Mouse (Mus musculus) hindbrain, postnatal 0 days (tissue): Measurements from ENCODE around the gene Mfsd11. TPM values are rescaled to one million over a fixed set of nuclear protein-coding genes. Genes with fewer than 3 reads are reported as not detected.
"Not testable (repeated sequence)": the region's sequence is repeated elsewhere in the genome, so short reads cannot be mapped to it uniquely, and the experiment has no call there.

Experiments
- ATAC-seq: fragments of 200-750 bp; cut with Nextera tagmentation; 2 replicates; pipeline ENCODE4 v1.8.0; 2017; ENCODE audit warnings: mild to moderate bottlenecking, moderate TSS enrichment, moderate library complexity
- DNase-seq: peaks from one replicate; pipeline ENCODE4 v3.0.0-alpha.2; 2015; ENCODE audit warnings: low spot score
- H3K27ac ChIP-seq: fragments of 300-500 bp; sonication (generic); 2 replicates; pipeline ENCODE4 v1.5.1; 2014; ENCODE audit warnings: mild to moderate bottlenecking
- H3K27me3 ChIP-seq: fragments of 300-500 bp; sonication (generic); 2 replicates; pipeline ENCODE4 v1.6.1; 2014; ENCODE audit warnings: low read length, mixed read lengths; ENCODE audit not compliant: insufficient read depth
- H3K36me3 ChIP-seq: fragments of 300-500 bp; sonication (generic); 2 replicates; pipeline ENCODE4 v1.6.1; 2014; ENCODE audit warnings: low read length, mixed read lengths; ENCODE audit not compliant: insufficient read depth
- H3K4me1 ChIP-seq: fragments of 300-500 bp; sonication (generic); 2 replicates; pipeline ENCODE4 v1.6.1; 2014; ENCODE audit warnings: antibody characterized with exemption, low read length, mixed read lengths; ENCODE audit not compliant: insufficient read depth
- H3K4me2 ChIP-seq: fragments of 300-500 bp; sonication (generic); 2 replicates; pipeline ENCODE4 v1.6.1; 2014; ENCODE audit warnings: low read depth, mild to moderate bottlenecking, low read length, moderate library complexity, mixed read lengths
- H3K4me3 ChIP-seq: fragments of 300-500 bp; sonication (generic); 2 replicates; pipeline ENCODE4 v1.5.1; 2014; ENCODE audit warnings: low read length
- H3K9ac ChIP-seq: fragments of 300-500 bp; sonication (generic); replicated peaks from 2 replicates; pipeline ENCODE4 v1.6.1; 2014; ENCODE audit warnings: mild to moderate bottlenecking, low read length, moderate library complexity, mixed read lengths
- H3K9me3 ChIP-seq: fragments of 300-500 bp; sonication (generic); 2 replicates; pipeline ENCODE4 v1.6.1; 2016; ENCODE audit warnings: low read length, mixed read lengths
- CTCF ChIP-seq: IDR thresholded peaks from 2 replicates; pipeline ENCODE4 v1.5.1; 2016; ENCODE audit warnings: antibody characterized with exemption, control low read depth, low read depth
- WGBS: fragments of 180-500 bp; shearing (Covaris S2); extraction: QIAGEN DNeasy Blood & Tissue Kit; methylation state at CpG from one replicate; pipeline ENCODE4 v1.1.7; 2014; 5-methylcytosine and 5-hydroxymethylcytosine counted together
- polyA plus RNA-seq: library from polyadenylated mRNA; unstranded; fragments of >200 nt; fragmentation: Nextera tagmentation; extraction: Ambion mirVana; gene quantifications from 2 replicates; pipeline ENCODE4 v1.2.1, GENCODE M21; 2015
- total RNA-seq: library from RNA; depleted of rRNA; stranded (reverse); fragments of >200 nt; gene quantifications from 2 replicates; pipeline ENCODE4 v1.2.3, GENCODE M21; 2014

The Mfsd11 gene
- total and polyA plus RNA-seq, 2 experiments from 2014 or later = 45.6 to 62.8 TPM

DNA sequence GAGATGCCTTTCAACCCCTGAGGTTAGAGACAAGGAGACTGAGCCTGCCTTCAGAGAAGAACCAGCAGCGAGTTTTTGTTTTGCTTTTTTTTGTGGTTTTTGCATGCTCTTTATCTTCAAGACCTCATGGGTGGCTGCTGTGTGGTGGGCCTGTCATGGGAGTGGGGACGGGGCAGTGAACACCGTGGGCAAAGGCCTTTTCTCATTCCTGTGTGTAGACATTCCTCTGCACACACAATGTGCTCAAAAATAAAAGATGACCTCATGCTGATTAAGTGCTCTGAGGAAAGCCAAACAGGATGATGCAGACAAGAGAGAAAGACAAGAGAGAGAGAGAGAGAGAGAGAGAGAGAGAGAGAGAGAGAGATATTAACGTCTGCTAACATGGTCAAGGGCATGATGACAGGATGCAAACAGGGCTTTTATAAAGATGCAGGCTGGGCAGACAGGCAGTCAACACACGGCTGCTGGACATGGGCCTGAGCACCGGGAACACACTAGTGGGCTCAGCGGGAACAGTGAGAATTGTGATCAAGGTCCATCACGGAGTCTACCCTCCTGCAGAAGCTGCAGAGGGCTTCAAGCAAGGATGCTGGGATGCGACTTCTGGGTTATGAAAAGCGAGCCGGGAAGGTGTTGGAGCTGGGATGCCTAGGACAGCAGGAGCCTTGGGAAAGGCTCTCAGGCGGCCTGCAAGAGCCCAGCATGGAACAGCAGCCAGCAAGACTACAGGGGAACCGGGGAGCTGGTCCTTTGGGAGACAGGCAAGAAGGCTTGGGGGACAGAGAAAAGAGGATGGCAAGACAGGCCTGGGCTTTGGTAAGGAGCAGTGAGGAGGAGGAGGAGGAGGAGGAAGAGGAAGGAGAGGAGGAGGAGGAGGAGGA lies 30.9 kb upstream of the Mfsd11 start:
- Histone ChIP-seq H3K9me3 (no peaks in the 10 kb centered on the region), H3K9ac (no peak overlapping the region), H3K27me3 (no peaks in the 10 kb centered on the region), H3K4me2 (no peak overlapping the region), H3K4me3 (no peak overlapping the region), H3K36me3 (no peaks in the 10 kb centered on the region), H3K27ac (no peak overlapping the region), H3K4me1 (peaks cover 10% of the 10 kb centered on the region)
- ATAC-seq (no peak), DNase-seq (no peak)
- WGBS = 49% methylated on average over 13 of the region's 13 CpGs
- no peak for TF ChIP-seq CTCF

GRCm38 (mm10) chr11:116822215-116822614 lies 30.0 kb upstream of the Mfsd11 start:
- ATAC-seq = no peak
- no peak for DNase-seq
- TF ChIP-seq CTCF = no peak
- Histone ChIP-seq H3K4me3 (no peak overlapping the region), H3K9me3 (no peaks in the 10 kb centered on the region), H3K27me3 (no peaks in the 10 kb centered on the region), H3K9ac (no peak overlapping the region), H3K4me1 (peaks cover 11% of the 10 kb centered on the region), H3K36me3 (no peaks in the 10 kb centered on the region), H3K4me2 (no peak overlapping the region), H3K27ac (no peak overlapping the region)
- 56% methylated on average over 10 of the region's 10 CpGs for WGBS

DNA sequence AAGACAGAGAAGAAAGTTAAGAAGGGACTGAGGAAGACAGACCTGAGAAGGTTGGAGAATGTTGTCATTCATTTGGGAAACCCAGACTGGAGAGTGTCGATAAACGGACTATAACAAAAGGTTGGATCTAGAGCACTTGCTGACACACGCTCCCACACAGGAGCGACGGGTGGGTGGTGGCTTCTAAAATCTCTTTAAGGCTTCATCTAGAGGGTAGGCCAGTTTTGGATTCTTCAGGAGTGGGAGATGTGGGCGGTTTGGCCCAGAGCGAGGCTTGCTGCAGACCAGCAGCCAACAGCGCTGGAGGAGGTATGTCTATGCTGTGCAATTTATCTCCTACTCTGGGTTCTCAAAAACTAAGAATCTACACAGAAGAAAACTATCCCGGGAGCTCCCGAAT lies 29.6 kb upstream of the Mfsd11 start:
- no peak for TF ChIP-seq CTCF
- no peak for ATAC-seq
- Histone ChIP-seq H3K9ac (no peak overlapping the region), H3K4me3 (no peak overlapping the region), H3K27me3 (no peaks in the 10 kb centered on the region), H3K9me3 (no peaks in the 10 kb centered on the region), H3K4me1 (peaks cover 11% of the 10 kb centered on the region), H3K36me3 (no peaks in the 10 kb centered on the region), H3K4me2 (no peak overlapping the region), H3K27ac (no peak overlapping the region)
- no peak for DNase-seq
- WGBS = 90% methylated on average over 10 of the region's 10 CpGs

DNA sequence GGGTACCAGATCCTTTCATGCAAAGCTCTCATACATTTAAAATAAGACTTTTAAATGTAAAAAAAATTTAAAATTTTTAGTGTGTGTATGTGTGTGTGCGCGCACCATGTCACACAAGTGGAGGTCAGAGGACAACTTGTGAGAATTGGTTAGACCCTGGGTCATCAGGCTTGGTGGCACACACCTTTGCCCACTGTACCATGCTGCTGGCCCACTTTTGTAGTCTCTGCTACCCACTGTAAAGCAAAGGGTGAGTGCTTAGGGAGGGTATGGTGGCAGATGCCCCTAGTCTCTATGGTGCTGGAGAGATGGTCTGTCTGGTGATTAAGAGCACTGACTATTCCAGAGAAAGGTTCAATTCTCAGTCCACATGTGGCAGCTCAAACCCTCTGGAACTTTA lies 29.0 kb upstream of the Mfsd11 start:
- WGBS = 97% methylated on average over 2 of the region's 2 CpGs
- Histone ChIP-seq H3K36me3 (no peaks in the 10 kb centered on the region), H3K27ac (no peak overlapping the region), H3K4me3 (no peak overlapping the region), H3K9me3 (no peaks in the 10 kb centered on the region), H3K9ac (no peak overlapping the region), H3K4me1 (peaks cover 14% of the 10 kb centered on the region), H3K27me3 (no peaks in the 10 kb centered on the region), H3K4me2 (no peak overlapping the region)
- no peak for TF ChIP-seq CTCF
- DNase-seq = no peak
- ATAC-seq = no peak

GRCm38 (mm10) chr11:116823885-116824284 lies 28.4 kb upstream of the Mfsd11 start:
- not testable (repeated sequence) for ATAC-seq
- 96% methylated on average over 10 of the region's 10 CpGs for WGBS
- peaks cover 16% of the 10 kb centered on the region for H3K4me1 ChIP-seq

GRCm38 (mm10) chr11:116825230-116825629 lies 27.0 kb upstream of the Mfsd11 start:
- no peak for TF ChIP-seq CTCF
- ATAC-seq (no peak), DNase-seq (no peak)
- Histone ChIP-seq H3K4me3 (no peak overlapping the region), H3K36me3 (no peaks in the 10 kb centered on the region), H3K9me3 (no peaks in the 10 kb centered on the region), H3K27ac (no peak overlapping the region), H3K9ac (no peak overlapping the region), H3K4me1 (peaks cover 16% of the 10 kb centered on the region), H3K4me2 (peak overlapping the region; percentile 25; the same call in 1 of the 2 replicates), H3K27me3 (no peaks in the 10 kb centered on the region)
- WGBS = 32% methylated on average over 5 of the region's 5 CpGs

More at GRCm38 (mm10) chr11:116823885-116824284, 28.4 kb upstream of the Mfsd11 start:
- not testable (repeated sequence) for H3K9ac ChIP-seq, H3K27me3 ChIP-seq, H3K4me2 ChIP-seq, H3K9me3 ChIP-seq, DNase-seq, H3K27ac ChIP-seq, H3K36me3 ChIP-seq, H3K4me3 ChIP-seq
